Mouse (Mus musculus) E14TG2a.4 (cell line): ENCODE measurements at regions not wholly inside any gene's neighbourhood (a gene's known extent, or its start where the extent isn't known, plus 50 kb on each side); places are given as distances from the start of the nearest gene placed in this dataset.

ENCODE experiments used
- CTCF ChIP-seq: conservative IDR thresholded peaks from 2 replicates; pipeline ENCODE4 v1.5.1; 2014; ENCODE audit warnings: low read length
- NANOG ChIP-seq: IDR thresholded peaks from 2 replicates; pipeline ENCODE4 v1.6.1; 2014; ENCODE audit warnings: borderline replicate concordance, low read length, mixed read lengths
- POU5F1 ChIP-seq: IDR thresholded peaks from 2 replicates; pipeline ENCODE4 v1.6.1; 2014; ENCODE audit warnings: low read length, borderline replicate concordance

GRCm38 (mm10) chr3:47241030-47241429 lies 793.0 kb upstream of the Pabpc4l start:
- no peak for TF ChIP-seq NANOG
- no peak for TF ChIP-seq CTCF
- no peak for TF ChIP-seq POU5F1
